Comparison of ENCODE assay signal across 32 mouse cellular contexts in genomic region chr1:90582635-90583034, GRCm38 (mm10). TPM values are rescaled to one million over a fixed set of nuclear protein-coding genes. Genes with fewer than 3 reads are reported as not detected.
DNase-seq lines count a peak whose midpoint lies in the region; ATAC-seq and TF ChIP-seq lines count a peak whose summit lies in the region.
"Had no signal": no experiment of that assay in that cellular context is flagged by ENCODE, and none has a peak within 500 bp of the region (broad histone marks: within the 10 kb centered on the region; RNA-seq: fewer than 3 reads in every experiment).

No protein-coding gene starts in this region.

- dilution Hi-C loops in CH12.LX (cut with MboI; ENCODE audit: extremely low pct_ligation_motif_present, extremely low pct_unique_long_range_greater_than_20kb, low sequenced_read_pairs), result no loop called here

- H3K27ac ChIP-seq in heart, embryonic 12.5 days (ENCODE audit: poor library complexity, severe bottlenecking), result peak overlapping the region; percentile 30
- no peak overlapping the region for H3K27ac ChIP-seq in heart, embryonic 10.5 days
- no peak overlapping the region for H3K27ac ChIP-seq in CH12.LX (ENCODE audit: insufficient read depth, low read depth)
- H3K27ac ChIP-seq: embryonic facial prominence, embryonic 13.5 days; forebrain, embryonic 12.5 days; forebrain, embryonic 15.5 days; heart, adult 2 months; heart, embryonic 15.5 days; hindbrain, embryonic 10.5 days; hindbrain, embryonic 13.5 days; intestine, embryonic 15.5 days had no signal

- no peaks in the 10 kb centered on the region for H3K36me3 ChIP-seq in heart, embryonic 12.5 days
- H3K36me3 ChIP-seq in heart, embryonic 10.5 days, result no peaks in the 10 kb centered on the region
- peaks cover 0 to 18% of the 10 kb centered on the region in 2 experiments for H3K36me3 ChIP-seq in CH12.LX (replicated peaks in 1 of 2; ENCODE audit: control insufficient read depth in 1 of 2, insufficient read depth in 1 of 2, low read length in 1 of 2)
- H3K36me3 ChIP-seq: embryonic facial prominence, embryonic 10.5 days; embryonic facial prominence, embryonic 13.5 days; forebrain, embryonic 12.5 days; forebrain, embryonic 15.5 days; G1E; heart, embryonic 15.5 days; hindbrain, embryonic 10.5 days; hindbrain, embryonic 13.5 days; intestine, embryonic 15.5 days had no signal

- H3K9ac ChIP-seq in heart, embryonic 12.5 days, result no peak overlapping the region
- no peak overlapping the region; the same call in 1 of the 2 replicates for H3K9ac ChIP-seq in CH12.LX (ENCODE audit: insufficient read depth, low read depth)
- H3K9ac ChIP-seq: embryonic facial prominence, embryonic 13.5 days; forebrain, embryonic 12.5 days; forebrain, embryonic 15.5 days; heart, embryonic 15.5 days; hindbrain, embryonic 13.5 days; intestine, embryonic 15.5 days had no signal

- TF ChIP-seq POLR2A in CH12.LX (IDR thresholded peaks at IDR 0.05; ENCODE audit: low read depth, low read length), result peak; percentile 52

- TF ChIP-seq RAD21 in CH12.LX (IDR thresholded peaks at IDR 0.05; ENCODE audit: low read depth, low read length), result no peak

- in situ Hi-C loops in CH12.LX (cut with MboI; ENCODE audit: low pct_ligation_motif_present, low pct_unique_long_range_greater_than_20kb, low sequenced_read_pairs), result loop anchor here (25.0 kb wide), 1 partner anchor 220 kb away; no protein-coding TSS in a partner anchor

- 68% methylated on average over 7 of the region's 7 CpGs for WGBS in heart, embryonic 12.5 days
- 68% methylated on average over 7 of the region's 7 CpGs for WGBS in heart, embryonic 10.5 days

- H3K4me3 ChIP-seq in heart, embryonic 12.5 days, result no peak overlapping the region
- H3K4me3 ChIP-seq in heart, embryonic 10.5 days, result no peak overlapping the region
- H3K4me3 ChIP-seq in CH12.LX (replicated peaks in 1 of 3; ENCODE audit: low read depth in 2 of 3, low read length in 2 of 3, poor library complexity in 1 of 3), result peak overlapping the region; percentile 36 to 58 (median 40)
- H3K4me3 ChIP-seq: embryonic facial prominence, embryonic 10.5 days; embryonic facial prominence, embryonic 13.5 days; erythroblast, embryonic 14.5 days; forebrain, embryonic 12.5 days; forebrain, embryonic 15.5 days; heart, adult 2 months; heart, embryonic 15.5 days; hindbrain, embryonic 10.5 days; hindbrain, embryonic 13.5 days; intestine, embryonic 15.5 days had no signal

- no peaks in the 10 kb centered on the region for H3K9me3 ChIP-seq in heart, embryonic 12.5 days (replicated peaks)
- H3K9me3 ChIP-seq in heart, embryonic 10.5 days, result no peaks in the 10 kb centered on the region
- no peaks in the 10 kb centered on the region for H3K9me3 ChIP-seq in CH12.LX (replicated peaks; ENCODE audit: low read length)
- H3K9me3 ChIP-seq: embryonic facial prominence, embryonic 10.5 days; embryonic facial prominence, embryonic 13.5 days; forebrain, embryonic 12.5 days; forebrain, embryonic 15.5 days; heart, embryonic 15.5 days; hindbrain, embryonic 13.5 days; intestine, embryonic 15.5 days had no signal

- no peaks in the 10 kb centered on the region for H3K79me2 ChIP-seq in CH12.LX (replicated peaks; ENCODE audit: control insufficient read depth, extremely low read depth, insufficient read depth, poor library complexity, severe bottlenecking)

- no peak for DNase-seq in heart, embryonic 10.5 days (ENCODE audit: low spot score)
- DNase-seq in CH12.LX (ENCODE audit: extremely low read depth) (peak; percentile 92), R1 (ENCODE audit: low read depth, low spot score) (peak; percentile 60)
- no peak for DNase-seq in gastrocnemius, adult 8-10 months (ENCODE audit: low spot score in 2 of 2)
- no peak for DNase-seq in c-Kit-positive CD71-positive TER-119-positive erythroid progenitor cells, embryonic 14.5 days (ENCODE audit: low spot score)
- DNase-seq in spleen, postnatal 14 days (ENCODE audit: low spot score in 2 of 2), result no peak
- DNase-seq: adrenal gland, adult 2 months; adrenal gland, postnatal 14 days; cerebellum, adult 11-12 months; cerebellum, adult 8-10 months; cerebellum, postnatal 10 days; cerebellum, postnatal 36 days; embryo, embryonic 11 days; gastrocnemius, postnatal 10 days; gastrocnemius, postnatal 36 days; heart, adult 2 months; heart, postnatal 10 days; heart, postnatal 36 days had no signal

- ATAC-seq in heart, embryonic 12.5 days (ENCODE audit: insufficient number of reproducible peaks, low FRiP score), result no peak
- ATAC-seq: CD4-positive, CD25-positive, alpha-beta regulatory T cell, adult 4 months; forebrain, embryonic 15.5 days; hindbrain, embryonic 16.5 days; intestine, embryonic 15.5 days had no signal

- no peak overlapping the region for H3K4me2 ChIP-seq in heart, embryonic 12.5 days
- no peak overlapping the region for H3K4me2 ChIP-seq in CH12.LX (ENCODE audit: insufficient read depth, low read depth, poor library complexity, severe bottlenecking)
- H3K4me2 ChIP-seq: embryonic facial prominence, embryonic 13.5 days; forebrain, embryonic 12.5 days; forebrain, embryonic 15.5 days; heart, embryonic 11.5 days; heart, embryonic 15.5 days; hindbrain, embryonic 13.5 days; intestine, embryonic 15.5 days had no signal

- TF ChIP-seq CTCF in CH12.LX (conservative IDR thresholded peaks at IDR 0.05 in 1 of 2, IDR thresholded peaks at IDR 0.05 in 1 of 2; ENCODE audit: low read depth in 2 of 2, low read length in 2 of 2), result no peak

- H3K4me1 ChIP-seq in heart, embryonic 12.5 days (replicated peaks), result no peaks in the 10 kb centered on the region
- H3K4me1 ChIP-seq in heart, embryonic 10.5 days, result no peaks in the 10 kb centered on the region; the same call in 1 of the 2 replicates
- peaks cover 3 to 15% of the 10 kb centered on the region in 2 experiments; a peak in 2 of 4 replicates for H3K4me1 ChIP-seq in CH12.LX (ENCODE audit: control insufficient read depth in 1 of 2, insufficient read depth in 2 of 2)
- H3K4me1 ChIP-seq: forebrain, embryonic 12.5 days; forebrain, embryonic 15.5 days; heart, embryonic 15.5 days; hindbrain, embryonic 13.5 days; intestine, embryonic 15.5 days had no signal

- H3K27me3 ChIP-seq in heart, embryonic 12.5 days (replicated peaks), result no peaks in the 10 kb centered on the region
- H3K27me3 ChIP-seq in heart, embryonic 10.5 days (ENCODE audit: insufficient read depth, poor library complexity, severe bottlenecking), result no peaks in the 10 kb centered on the region
- no peaks in the 10 kb centered on the region for H3K27me3 ChIP-seq in CH12.LX (replicated peaks)
- H3K27me3 ChIP-seq: embryonic facial prominence, embryonic 13.5 days; forebrain, embryonic 15.5 days; heart, embryonic 15.5 days; hindbrain, embryonic 13.5 days; intestine, embryonic 15.5 days had no signal

- TF ChIP-seq EP300 in CH12.LX (IDR thresholded peaks at IDR 0.05; ENCODE audit: low read length), result no peak

TF ChIP-seq in CH12.LX, 34 proteins besides CTCF, POLR2A, EP300 and RAD21:
- TF ChIP-seq ELF1 (IDR thresholded peaks at IDR 0.05; ENCODE audit: low read depth, low read length) (peak; percentile 77), HCFC1 (IDR thresholded peaks at IDR 0.05; ENCODE audit: low read depth, low read length) (peak; percentile 72), ETS1 (conservative IDR thresholded peaks at IDR 0.05; ENCODE audit: low read depth, low read length) (no peak), TBP (conservative IDR thresholded peaks at IDR 0.05; ENCODE audit: low read depth, low read length) (peak; percentile 78; the same call in 1 of the 2 replicates)

RNA-seq across cellular contexts. Expression of gene Cops8, which starts 20.1 kb away (rescaled TPM):
- polyA plus RNA-seq in heart, embryonic 12.5 days (2016; fragmentation: Nextera tagmentation; extraction: Ambion mirVana), result 131 and 136 TPM in 2 replicates
- polyA plus RNA-seq in heart, embryonic 10.5 days (2016; fragmentation: Nextera tagmentation; extraction: Ambion mirVana), result 157 and 170 TPM in 2 replicates
- total RNA-seq in CH12.LX (2012; rRNA removed) (58.6 and 76.6 TPM in 2 replicates), CH12.LX (2014; rRNA removed) (104 and 113 TPM in 2 replicates)
- 86.2 and 98.2 TPM in 2 replicates for polyA plus RNA-seq in CH12.LX (2012; ENCODE audit: insufficient read length, low read depth)
- 100 to 1,000 TPM in 2 of 4 experiments, 10 to 100 TPM in 2; 89.9 to 149 (median 110) TPM for total RNA-seq in gastrocnemius, adult 8-10 months (2022)

Comparison
In these comparisons a context has a peak if more than half of its experiments do, and no peak if none do; other contexts are left out.
1. H3K4me3 ChIP-seq: peak in CH12.LX (3 of 3); none in heart, embryonic 12.5 days (single experiment) and heart, embryonic 10.5 days (single experiment).
2. DNase-seq: peak in CH12.LX (single experiment) and R1 (single experiment); none in heart, embryonic 10.5 days (single experiment), gastrocnemius, adult 8-10 months (0 of 2), c-Kit-positive CD71-positive TER-119-positive erythroid progenitor cells, embryonic 14.5 days (single experiment) and spleen, postnatal 14 days (0 of 2).